Comparison of ENCODE assay signal across 32 mouse cellular contexts in the genomic region with DNA sequence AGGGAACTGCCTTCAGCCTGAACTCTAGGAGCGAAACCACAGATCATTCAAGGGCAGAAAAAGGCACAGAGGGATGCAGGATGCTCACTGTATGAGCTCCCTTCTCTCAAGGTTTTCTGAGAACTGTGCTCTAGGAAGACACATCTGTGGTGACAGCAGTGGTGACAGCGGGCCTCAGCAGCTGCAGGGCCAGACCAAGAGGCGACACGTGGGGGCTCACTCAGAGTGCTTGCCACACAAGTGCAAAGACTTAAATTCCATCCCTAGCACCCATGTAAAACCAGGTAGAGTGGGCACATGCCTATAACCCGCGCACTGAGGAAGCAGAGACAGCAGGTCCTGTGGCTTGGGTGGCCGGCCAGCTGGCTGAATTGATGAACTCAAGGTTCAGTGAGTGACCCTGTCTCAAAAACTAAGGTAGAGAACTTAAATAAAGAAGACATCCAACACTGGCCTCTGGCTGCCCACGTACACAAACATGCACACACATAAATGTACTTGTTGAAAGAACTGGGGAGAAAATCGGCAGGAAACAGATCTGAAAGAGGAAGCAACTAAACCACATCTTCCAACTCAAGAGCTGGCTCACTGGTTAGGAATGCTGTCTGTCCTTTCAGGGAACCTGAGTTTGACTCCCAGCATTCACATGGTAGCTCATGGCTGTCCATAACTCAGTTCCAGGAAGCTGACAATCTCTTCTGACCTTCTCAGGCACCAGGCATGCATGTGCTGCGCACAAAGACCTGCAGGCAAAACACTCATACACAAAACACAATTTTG. TPM values are rescaled to one million over a fixed set of nuclear protein-coding genes. Genes with fewer than 3 reads are reported as not detected.
DNase-seq lines count a peak whose midpoint lies in the region; ATAC-seq and TF ChIP-seq lines count a peak whose summit lies in the region.
"Had no signal": no experiment of that assay in that cellular context is flagged by ENCODE, and none has a peak within 500 bp of the region (broad histone marks: within the 10 kb centered on the region; RNA-seq: fewer than 3 reads in every experiment).

No protein-coding gene starts in this region.

- H3K9me3 ChIP-seq in forebrain, embryonic 11.5 days (ENCODE audit: control insufficient read depth, low read length): no peaks in the 10 kb centered on the region
- H3K9me3 ChIP-seq in forebrain, embryonic 14.5 days (replicated peaks; ENCODE audit: control insufficient read depth, low read length): no peaks in the 10 kb centered on the region
- H3K9me3 ChIP-seq in megakaryocyte, embryonic 14.5 days: no peaks in the 10 kb centered on the region
- H3K9me3 ChIP-seq in stomach, postnatal 0 days (ENCODE audit: control insufficient read depth, low read length): no peaks in the 10 kb centered on the region
- H3K9me3 ChIP-seq: embryonic facial prominence, embryonic 10.5 days; forebrain, embryonic 12.5 days; G1E; limb, embryonic 13.5 days; liver, embryonic 15.5 days had no signal

- peaks cover 7% of the 10 kb centered on the region; the same call in 1 of the 2 replicates for H3K36me3 ChIP-seq in forebrain, embryonic 11.5 days (ENCODE audit: control insufficient read depth, insufficient read depth, low read length)
- H3K36me3 ChIP-seq in forebrain, embryonic 14.5 days (ENCODE audit: control insufficient read depth, insufficient read depth, low read length): peaks cover 57% of the 10 kb centered on the region
- peaks cover 74% of the 10 kb centered on the region for H3K36me3 ChIP-seq in megakaryocyte, embryonic 14.5 days (replicated peaks; ENCODE audit: low read length)
- no peaks in the 10 kb centered on the region for H3K36me3 ChIP-seq in myocyte (ENCODE audit: control insufficient read depth, insufficient read depth)
- no peaks in the 10 kb centered on the region for H3K36me3 ChIP-seq in stomach, postnatal 0 days (ENCODE audit: control insufficient read depth, insufficient read depth, low read length)

- H3K27ac ChIP-seq in forebrain, embryonic 11.5 days (ENCODE audit: low read depth, low read length): no peak overlapping the region
- no peak overlapping the region for H3K27ac ChIP-seq in forebrain, embryonic 14.5 days (ENCODE audit: low read depth, low read length)
- no peak overlapping the region for H3K27ac ChIP-seq in stomach, postnatal 0 days (replicated peaks)
- H3K27ac ChIP-seq: embryonic facial prominence, embryonic 10.5 days; forebrain, embryonic 12.5 days; hindbrain, postnatal 0 days; limb, embryonic 13.5 days; liver, embryonic 15.5 days had no signal

- ATAC-seq in forebrain, embryonic 11.5 days (replicated peaks; ENCODE audit: low FRiP score): no peak
- no peak for ATAC-seq in forebrain, embryonic 14.5 days
- ATAC-seq in megakaryocyte, adult 5-6 weeks (ENCODE audit: poor library complexity, severe bottlenecking): no peak
- peak; percentile 72 for ATAC-seq in common myeloid progenitor, adult 5-6 weeks (replicated peaks; ENCODE audit: low read depth, poor library complexity, severe bottlenecking)
- ATAC-seq in stomach, postnatal 0 days (ENCODE audit: low FRiP score, low TSS enrichment): no peak
- ATAC-seq: hindbrain, postnatal 0 days; intestine, embryonic 16.5 days had no signal

- H3K79me2 ChIP-seq in myocyte (ENCODE audit: control insufficient read depth, insufficient read depth): no peaks in the 10 kb centered on the region

- TF ChIP-seq EP300 in stomach, postnatal 0 days (optimal IDR thresholded peaks at IDR 0.05): no peak

- TF ChIP-seq POLR2A in myocyte (IDR thresholded peaks at IDR 0.05; ENCODE audit: insufficient read length, low read depth): no peak

- no peak overlapping the region for H3ac ChIP-seq in myocyte (ENCODE audit: control insufficient read depth, insufficient read length)

- no peak overlapping the region for H3K9ac ChIP-seq in forebrain, embryonic 11.5 days (ENCODE audit: low read length)
- no peak overlapping the region for H3K9ac ChIP-seq in forebrain, embryonic 14.5 days (ENCODE audit: low read length)
- H3K9ac ChIP-seq in stomach, postnatal 0 days (ENCODE audit: low read length): no peak overlapping the region
- H3K9ac ChIP-seq: forebrain, embryonic 12.5 days; limb, embryonic 13.5 days; liver, embryonic 15.5 days had no signal

- H3K4me3 ChIP-seq in forebrain, embryonic 11.5 days (ENCODE audit: low read depth, low read length): no peak overlapping the region
- no peak overlapping the region for H3K4me3 ChIP-seq in forebrain, embryonic 14.5 days (ENCODE audit: low read depth, low read length)
- peak overlapping the region; percentile 80 for H3K4me3 ChIP-seq in megakaryocyte, embryonic 14.5 days (replicated peaks)
- H3K4me3 ChIP-seq in myocyte: no peak overlapping the region
- H3K4me3 ChIP-seq in stomach, postnatal 0 days (ENCODE audit: low read depth, low read length): no peak overlapping the region
- H3K4me3 ChIP-seq: embryonic facial prominence, embryonic 10.5 days; forebrain, embryonic 12.5 days; limb, embryonic 13.5 days; liver, embryonic 15.5 days had no signal

- no peaks in the 10 kb centered on the region for H3K27me3 ChIP-seq in forebrain, embryonic 11.5 days (ENCODE audit: control insufficient read depth, insufficient read depth, low read length)
- H3K27me3 ChIP-seq in forebrain, embryonic 14.5 days (replicated peaks; ENCODE audit: control insufficient read depth, insufficient read depth, low read length): no peaks in the 10 kb centered on the region
- H3K27me3 ChIP-seq in megakaryocyte, embryonic 14.5 days (replicated peaks): no peaks in the 10 kb centered on the region
- H3K27me3 ChIP-seq in myocyte (ENCODE audit: control insufficient read depth, insufficient read depth, insufficient read length): no peaks in the 10 kb centered on the region
- no peaks in the 10 kb centered on the region for H3K27me3 ChIP-seq in stomach, postnatal 0 days (ENCODE audit: control insufficient read depth, insufficient read depth, low read length)
- H3K27me3 ChIP-seq: CH12.LX; forebrain, embryonic 12.5 days; limb, embryonic 13.5 days; liver, embryonic 15.5 days had no signal

- 87% methylated on average over 10 of the region's 10 CpGs for WGBS in forebrain, embryonic 11.5 days
- WGBS in forebrain, embryonic 14.5 days: 94% methylated on average over 10 of the region's 10 CpGs
- 84% methylated on average over 10 of the region's 10 CpGs for WGBS in stomach, postnatal 0 days

- DNase-seq in forebrain, embryonic 11.5 days (ENCODE audit: low spot score): peak; percentile 16
- DNase-seq in forebrain, embryonic 14.5 days (ENCODE audit: low spot score): no peak
- DNase-seq in urinary bladder, postnatal 4 days (ENCODE audit: low spot score in 2 of 2): no peak
- no peak for DNase-seq in stomach, postnatal 0 days (ENCODE audit: low spot score)
- DNase-seq: adrenal gland, adult 2 months; cerebellum, adult 2 months; layer of hippocampus, adult 9-11 months; lung, postnatal 4 days; right cerebral cortex, postnatal 14 days; thymus, postnatal 25 days had no signal

- TF ChIP-seq CTCF in stomach, postnatal 0 days (IDR thresholded peaks at IDR 0.05; ENCODE audit: low read depth): no peak

- no peak overlapping the region for H3K4me2 ChIP-seq in forebrain, embryonic 11.5 days (ENCODE audit: low read depth, low read length, severe bottlenecking)
- H3K4me2 ChIP-seq in forebrain, embryonic 14.5 days (ENCODE audit: low read length): no peak overlapping the region
- peak overlapping the region; percentile 67 for H3K4me2 ChIP-seq in myocyte (ENCODE audit: low read depth)
- no peak overlapping the region for H3K4me2 ChIP-seq in stomach, postnatal 0 days (replicated peaks; ENCODE audit: low read depth)
- H3K4me2 ChIP-seq: forebrain, embryonic 12.5 days; heart, embryonic 11.5 days; limb, embryonic 13.5 days; liver, embryonic 15.5 days; midbrain, embryonic 11.5 days had no signal

- H3K4me1 ChIP-seq in forebrain, embryonic 11.5 days (replicated peaks; ENCODE audit: control insufficient read depth, insufficient read depth, low read length): no peaks in the 10 kb centered on the region
- no peaks in the 10 kb centered on the region for H3K4me1 ChIP-seq in forebrain, embryonic 14.5 days (ENCODE audit: control insufficient read depth, insufficient read depth, low read length)
- H3K4me1 ChIP-seq in megakaryocyte, embryonic 14.5 days: peaks cover 68% of the 10 kb centered on the region
- no peaks in the 10 kb centered on the region for H3K4me1 ChIP-seq in stomach, postnatal 0 days (replicated peaks; ENCODE audit: control insufficient read depth, insufficient read depth)
- H3K4me1 ChIP-seq: embryonic facial prominence, embryonic 10.5 days; forebrain, embryonic 12.5 days; limb, embryonic 13.5 days had no signal

RNA-seq across cellular contexts. Expression of gene Cldn5, which starts 12.2 kb away (rescaled TPM):
- polyA plus RNA-seq in forebrain, embryonic 11.5 days (2014; fragmentation: Nextera tagmentation; extraction: Ambion mirVana): 21.1 and 25.8 TPM in 2 replicates
- polyA plus RNA-seq in forebrain, embryonic 14.5 days (2014; fragmentation: Nextera tagmentation; extraction: Ambion mirVana): 92.0 and 98.2 TPM in 2 replicates
- polyA plus RNA-seq in megakaryocyte, embryonic 14.5 days (2012; ENCODE audit: insufficient read depth, low replicate concordance): not detected in 2 replicates
- total RNA-seq in megakaryocyte, adult 5-6 weeks (2015): not detected in 2 replicates
- not detected in 2 replicates for total RNA-seq in megakaryocyte, adult 5-6 weeks (2017)
- total RNA-seq in common myeloid progenitor, adult 5-6 weeks (2017): not detected in 2 replicates
- 0.35 TPM for polyA plus RNA-seq in myocyte (2012; fragmentation: generic; extraction: Trizol)
- 19.7 and 23.6 TPM in 2 replicates for polyA plus RNA-seq in stomach, postnatal 0 days (2015; fragmentation: Nextera tagmentation; extraction: Ambion mirVana)
- total RNA-seq: CH12.LX; G1E; neutrophil, adult 5-6 weeks had no signal

RNA-seq across cellular contexts. Expression of gene Ufd1, which starts 22.8 kb away (rescaled TPM):
- polyA plus RNA-seq in forebrain, embryonic 11.5 days (2014; fragmentation: Nextera tagmentation; extraction: Ambion mirVana): 87.5 and 102 TPM in 2 replicates
- polyA plus RNA-seq in forebrain, embryonic 14.5 days (2014; fragmentation: Nextera tagmentation; extraction: Ambion mirVana): 69.1 and 69.5 TPM in 2 replicates
- 11.3 and 18.9 TPM in 2 replicates for polyA plus RNA-seq in megakaryocyte, embryonic 14.5 days (2012; ENCODE audit: insufficient read depth, low replicate concordance)
- total RNA-seq in megakaryocyte, adult 5-6 weeks (2015): 47.7 and 57.5 TPM in 2 replicates
- 57.6 and 78.5 TPM in 2 replicates for total RNA-seq in megakaryocyte, adult 5-6 weeks (2017)
- 48.2 and 70.9 TPM in 2 replicates for total RNA-seq in common myeloid progenitor, adult 5-6 weeks (2017)
- 32.0 TPM for polyA plus RNA-seq in myocyte (2012; fragmentation: generic; extraction: Trizol)
- 67.2 and 70.5 TPM in 2 replicates for polyA plus RNA-seq in stomach, postnatal 0 days (2015; fragmentation: Nextera tagmentation; extraction: Ambion mirVana)

RNA-seq across cellular contexts. Expression of gene Cdc45, which starts 23.0 kb away (rescaled TPM):
- polyA plus RNA-seq in forebrain, embryonic 11.5 days (2014; fragmentation: Nextera tagmentation; extraction: Ambion mirVana): 75.8 and 82.0 TPM in 2 replicates
- 30.3 and 34.1 TPM in 2 replicates for polyA plus RNA-seq in forebrain, embryonic 14.5 days (2014; fragmentation: Nextera tagmentation; extraction: Ambion mirVana)
- 10.1 and 13.9 TPM in 2 replicates for polyA plus RNA-seq in megakaryocyte, embryonic 14.5 days (2012; ENCODE audit: insufficient read depth, low replicate concordance)
- total RNA-seq in megakaryocyte, adult 5-6 weeks (2015): 62.8 and 67.1 TPM in 2 replicates
- total RNA-seq in megakaryocyte, adult 5-6 weeks (2017): 75.0 and 89.6 TPM in 2 replicates
- 63.1 and 65.1 TPM in 2 replicates for total RNA-seq in common myeloid progenitor, adult 5-6 weeks (2017)
- 13.6 TPM for polyA plus RNA-seq in myocyte (2012; fragmentation: generic; extraction: Trizol)
- 8.8 and 10.1 TPM in 2 replicates for polyA plus RNA-seq in stomach, postnatal 0 days (2015; fragmentation: Nextera tagmentation; extraction: Ambion mirVana)

RNA-seq across cellular contexts. Expression of gene 2510002D24Rik, which starts 47.6 kb away (rescaled TPM):
- 23.9 and 28.2 TPM in 2 replicates for polyA plus RNA-seq in forebrain, embryonic 11.5 days (2014; fragmentation: Nextera tagmentation; extraction: Ambion mirVana)
- 11.2 and 15.9 TPM in 2 replicates for polyA plus RNA-seq in forebrain, embryonic 14.5 days (2014; fragmentation: Nextera tagmentation; extraction: Ambion mirVana)
- 26.8 and 66.9 TPM in 2 replicates for polyA plus RNA-seq in megakaryocyte, embryonic 14.5 days (2012; ENCODE audit: insufficient read depth, low replicate concordance)
- 7.8 and 9.6 TPM in 2 replicates for total RNA-seq in megakaryocyte, adult 5-6 weeks (2015)
- 9.6 and 9.9 TPM in 2 replicates for total RNA-seq in megakaryocyte, adult 5-6 weeks (2017)
- total RNA-seq in common myeloid progenitor, adult 5-6 weeks (2017): 26.1 and 34.9 TPM in 2 replicates
- polyA plus RNA-seq in myocyte (2012; fragmentation: generic; extraction: Trizol): 1.2 TPM
- 34.1 and 37.5 TPM in 2 replicates for polyA plus RNA-seq in stomach, postnatal 0 days (2015; fragmentation: Nextera tagmentation; extraction: Ambion mirVana)

RNA-seq across cellular contexts. Expression of gene Gm28539, which starts 47.6 kb away (rescaled TPM):
- not detected in 2 replicates for polyA plus RNA-seq in forebrain, embryonic 11.5 days (2014; fragmentation: Nextera tagmentation; extraction: Ambion mirVana)
- polyA plus RNA-seq in forebrain, embryonic 14.5 days (2014; fragmentation: Nextera tagmentation; extraction: Ambion mirVana): not detected in 2 replicates
- not detected in 2 replicates for polyA plus RNA-seq in megakaryocyte, embryonic 14.5 days (2012; ENCODE audit: insufficient read depth, low replicate concordance)
- total RNA-seq in megakaryocyte, adult 5-6 weeks (2015): not detected in 2 replicates
- total RNA-seq in megakaryocyte, adult 5-6 weeks (2017): not detected in 2 replicates
- not detected in 2 replicates for total RNA-seq in common myeloid progenitor, adult 5-6 weeks (2017)
- polyA plus RNA-seq in myocyte (2012; fragmentation: generic; extraction: Trizol): 0.49 TPM
- polyA plus RNA-seq in stomach, postnatal 0 days (2015; fragmentation: Nextera tagmentation; extraction: Ambion mirVana): not detected in 2 replicates
- total RNA-seq: G1E; hindbrain, postnatal 0 days had no signal
- polyA plus RNA-seq: cortical plate, adult 2 months; embryonic facial prominence, embryonic 10.5 days; forebrain, embryonic 12.5 days; G1E; gonadal fat pad, adult 2 months; heart, embryonic 11.5 days; heart, postnatal 0 days; hindbrain, embryonic 11.5 days; hindbrain, postnatal 0 days; intestine, embryonic 16.5 days; kidney, embryonic 14.5 days; limb, embryonic 13.5 days; liver, embryonic 15.5 days; lung, embryonic 16.5 days; midbrain, embryonic 11.5 days; testis, adult 2 months had no signal

Comparison
In these comparisons a context has a peak if more than half of its experiments do, and no peak if none do; other contexts are left out.
1. RNA of gene Cldn5, which starts 12.2 kb away (polyA plus RNA-seq): 92.0 to 98.2 TPM in forebrain, embryonic 14.5 days, 21.1 to 25.8 TPM in forebrain, embryonic 11.5 days and 19.7 to 23.6 TPM in stomach, postnatal 0 days; 0.35 TPM in myocyte (single experiment) and not detected in megakaryocyte, embryonic 14.5 days; every median in the first group is over 10 times any median in the second.